Mouse (Mus musculus) leukemia stem cell, adult 10-12 weeks (primary cell): ENCODE measurements around the gene Zfp369. TPM values are rescaled to one million over a fixed set of nuclear protein-coding genes. Genes with fewer than 3 reads are reported as not detected.

Experiments
- polyA plus RNA-seq: library from polyadenylated mRNA; stranded (reverse); fragments of >175 nt; gene quantifications from 2 replicates; pipeline ENCODE4 v1.2.3, GENCODE M21; 2012; ENCODE audit warnings: low replicate concordance

The Zfp369 gene
- polyA plus RNA-seq = 4.7 and 7.7 TPM in 2 replicates

DNA sequence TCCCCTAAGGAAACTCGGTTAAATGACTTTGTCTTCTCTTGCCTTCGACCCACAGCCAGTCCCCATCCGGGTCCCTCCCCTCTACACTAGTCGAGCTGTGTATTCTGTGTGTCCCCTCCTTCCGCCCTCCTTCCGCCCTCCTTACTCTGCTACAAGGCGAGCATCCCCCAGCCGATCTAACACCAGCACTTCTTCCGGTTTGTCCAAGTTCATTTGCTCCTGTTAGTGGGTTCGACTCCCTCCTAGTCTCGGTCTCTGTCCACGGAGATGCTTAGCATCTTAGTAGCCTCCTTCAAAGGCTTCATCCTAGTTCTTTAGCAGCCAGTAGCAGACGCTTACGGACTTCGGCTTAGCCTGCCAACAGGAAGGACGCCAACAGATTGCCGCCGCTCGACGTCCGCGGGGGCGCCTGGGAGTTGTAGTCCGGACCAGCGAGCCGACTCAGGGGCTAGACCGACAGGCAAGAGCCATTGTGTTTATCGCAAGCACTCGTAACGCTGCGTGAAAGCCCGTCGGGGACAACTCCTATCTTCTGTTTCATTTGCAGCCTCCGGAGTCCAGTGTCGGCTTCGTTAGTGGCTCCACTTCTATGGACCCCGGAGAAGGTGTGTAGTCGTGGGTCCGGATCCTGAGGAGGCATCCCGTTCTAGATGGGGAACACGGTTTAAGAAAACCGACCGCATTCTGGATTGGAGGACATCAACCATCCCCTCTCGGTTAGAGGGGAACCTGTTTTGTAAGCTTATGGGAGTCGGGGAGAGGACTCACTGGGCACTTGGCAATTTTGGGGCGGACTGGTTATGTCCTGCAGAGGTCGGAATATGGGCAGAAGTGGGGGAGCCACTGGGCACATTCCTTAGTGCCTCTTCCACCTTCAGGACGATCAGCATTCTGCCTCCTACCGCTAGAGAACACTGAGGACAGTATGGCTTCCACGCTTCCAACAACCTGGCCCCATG is at the start of gene Zfp369:
TSS of gene Zfp369 (plus strand) at position 432 of the 959 bp plus-strand sequence.

GRCm38 (mm10) chr13:65259239-65259638 is 19.4 kb upstream of the Zfp369 start, which contains the start of gene Gm10775:
Gene Gm10775, plus strand, starts transcription at chr13:65259539.

Other genes with a start within 250 kb of the Zfp369 start
- gene Spata31d1c, start 245.8 kb upstream of the Zfp369 start, polyA plus RNA-seq = not detected in 2 replicates
- not detected in 2 replicates for gene Prss47, start 226.1 kb upstream of the Zfp369 start, polyA plus RNA-seq
- gene Mfsd14b, start 165.8 kb upstream of the Zfp369 start, polyA plus RNA-seq = 9.8 and 23.7 TPM in 2 replicates
- not detected in 2 replicates for gene Olfr465-ps1, start 140.7 kb upstream of the Zfp369 start, polyA plus RNA-seq
- not detected in 2 replicates for gene Olfr466, start 128.6 kb upstream of the Zfp369 start, polyA plus RNA-seq
- not detected in 2 replicates for gene Nlrp4f, start 72.8 kb upstream of the Zfp369 start, polyA plus RNA-seq
- 0.19 and 0.79 TPM in 2 replicates for gene Gm10775, start 19.3 kb upstream of the Zfp369 start, polyA plus RNA-seq
- not detected in 2 replicates for gene Gm10139, start 233.9 kb downstream of the Zfp369 start, polyA plus RNA-seq